Mouse (Mus musculus) midbrain, postnatal 0 days (tissue): ENCODE data around the gene Smug1. TPM values are rescaled to one million over a fixed set of nuclear protein-coding genes. Genes with fewer than 3 reads are reported as not detected.

Experiments
- ATAC-seq: fragments of 200-750 bp; cut with Nextera tagmentation; 2 replicates; pipeline ENCODE4 v1.8.0; 2017; ENCODE audit warnings: moderate number of reproducible peaks, mild to moderate bottlenecking, moderate TSS enrichment, moderate library complexity; ENCODE audit not compliant: low FRiP score
- DNase-seq: peaks from one replicate; pipeline ENCODE4 v3.0.0-alpha.2; 2015; ENCODE audit warnings: low spot score
- H3K27ac ChIP-seq: fragments of 300-500 bp; sonication (generic); 2 replicates; pipeline ENCODE4 v1.5.1; 2014; ENCODE audit warnings: low read depth, mild to moderate bottlenecking, low read length, mixed read lengths
- H3K27me3 ChIP-seq: fragments of 300-500 bp; sonication (generic); 2 replicates; pipeline ENCODE4 v1.6.1; 2014; ENCODE audit warnings: low read length, control low read depth, mixed read lengths; ENCODE audit not compliant: insufficient read depth
- H3K36me3 ChIP-seq: fragments of 300-500 bp; sonication (generic); 2 replicates; pipeline ENCODE4 v1.6.1; 2014; ENCODE audit warnings: low read length, control low read depth, mixed read lengths; ENCODE audit not compliant: insufficient read depth
- H3K4me1 ChIP-seq: fragments of 300-500 bp; sonication (generic); 2 replicates; pipeline ENCODE4 v1.6.1; 2014; ENCODE audit warnings: mild to moderate bottlenecking, control low read depth, antibody characterized with exemption, low read length, mixed read lengths; ENCODE audit not compliant: insufficient read depth
- H3K4me2 ChIP-seq: fragments of 300-500 bp; sonication (generic); 2 replicates; pipeline ENCODE4 v1.6.1; 2014; ENCODE audit warnings: low read depth, mild to moderate bottlenecking, low read length, mixed read lengths; ENCODE audit not compliant: poor library complexity, severe bottlenecking
- H3K4me3 ChIP-seq: fragments of 300-500 bp; sonication (generic); 2 replicates; pipeline ENCODE4 v1.5.1; 2014; ENCODE audit warnings: low read depth, mild to moderate bottlenecking, low read length, moderate library complexity
- H3K9ac ChIP-seq: fragments of 300-500 bp; sonication (generic); replicated peaks from 2 replicates; pipeline ENCODE4 v1.6.1; 2014; ENCODE audit warnings: mild to moderate bottlenecking, low read length, moderate library complexity, mixed read lengths; ENCODE audit not compliant: poor library complexity, severe bottlenecking
- H3K9me3 ChIP-seq: fragments of 300-500 bp; sonication (generic); 2 replicates; pipeline ENCODE4 v1.6.1; 2016; ENCODE audit warnings: low read length, control low read depth
- CTCF ChIP-seq: IDR thresholded peaks from 2 replicates; pipeline ENCODE4 v1.5.1; 2016; ENCODE audit warnings: antibody characterized with exemption, mild to moderate bottlenecking
- WGBS: fragments of 180-500 bp; shearing (Covaris S2); extraction: QIAGEN DNeasy Blood & Tissue Kit; methylation state at CpG from one replicate; pipeline ENCODE4 v1.1.7; 2014; 5-methylcytosine and 5-hydroxymethylcytosine counted together
- polyA plus RNA-seq: library from polyadenylated mRNA; unstranded; fragments of >200 nt; fragmentation: Nextera tagmentation; extraction: Ambion mirVana; gene quantifications from 2 replicates; pipeline ENCODE4 v1.2.1, GENCODE M21; 2015
- total RNA-seq: library from RNA; depleted of rRNA; stranded (reverse); fragments of >200 nt; gene quantifications from 2 replicates; pipeline ENCODE4 v1.2.3, GENCODE M21; 2014

The Smug1 gene
- total and polyA plus RNA-seq, 2 experiments from 2014 or later: 14.1 to 33.2 TPM

GRCm38 (mm10) chr15:103155366-103156321 is 11.2 kb downstream of the Smug1 start:
- Histone ChIP-seq H3K9me3 (no peaks in the 10 kb centered on the region), H3K36me3 (peaks cover 13% of the 10 kb centered on the region; the same call in 1 of the 2 replicates), H3K4me3 (no peak overlapping the region), H3K4me2 (no peak overlapping the region), H3K27ac (no peak overlapping the region), H3K9ac (no peak overlapping the region), H3K4me1 (peaks cover 3% of the 10 kb centered on the region; the same call in 1 of the 2 replicates), H3K27me3 (no peaks in the 10 kb centered on the region)
- DNase-seq (no peak), ATAC-seq (no peak)
- 27% methylated on average over 32 of the region's 32 CpGs for WGBS
- TF ChIP-seq CTCF: peak; percentile 15; the same call in 1 of the 2 replicates

DNA sequence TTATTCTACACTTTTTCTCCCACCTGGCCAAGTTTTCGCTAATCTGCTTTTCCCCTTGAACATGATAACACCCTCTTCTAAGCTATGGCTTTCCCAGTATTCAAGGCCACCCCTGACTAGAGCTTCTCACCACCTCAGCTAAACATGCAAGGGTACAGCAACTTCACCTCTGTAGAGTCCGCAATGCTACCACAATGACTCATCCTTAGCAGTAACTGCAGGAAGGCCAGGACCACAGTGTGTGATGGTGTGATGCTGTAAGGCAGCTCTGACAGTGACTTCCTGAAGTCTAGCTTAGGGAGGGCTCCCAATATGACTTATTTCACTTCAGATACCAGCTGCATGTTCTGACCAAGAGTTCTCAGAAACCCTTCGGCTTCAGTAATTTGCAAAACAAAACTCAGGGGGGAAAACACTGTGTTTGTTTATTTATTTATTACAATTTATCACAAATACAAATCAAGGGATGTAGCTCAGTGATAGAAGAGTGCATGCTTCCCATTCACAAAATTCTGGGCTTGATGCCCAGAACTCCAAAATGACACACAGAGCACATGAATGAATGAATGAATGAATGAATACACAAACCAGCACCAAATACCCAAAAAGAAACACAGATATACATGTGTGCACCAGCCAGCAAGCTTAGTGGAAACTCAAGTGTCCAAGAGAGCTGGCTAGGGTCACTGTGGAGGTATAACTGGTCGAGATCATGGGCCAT is 13.8 kb downstream of the Smug1 start:
- no peak for TF ChIP-seq CTCF
- Histone ChIP-seq H3K36me3 (peaks cover 13% of the 10 kb centered on the region; the same call in 1 of the 2 replicates), H3K27me3 (0 out of 2 replicates have a peak, but pooled peaks cover 3% of the 10 kb centered on the region), H3K9me3 (no peaks in the 10 kb centered on the region), H3K9ac (no peak overlapping the region), H3K27ac (no peak overlapping the region), H3K4me2 (no peak overlapping the region), H3K4me1 (peaks cover 3% of the 10 kb centered on the region; the same call in 1 of the 2 replicates), H3K4me3 (no peak overlapping the region)
- WGBS: 87% methylated on average over 4 of the region's 4 CpGs
- ATAC-seq: no peak
- DNase-seq: no peak

DNA sequence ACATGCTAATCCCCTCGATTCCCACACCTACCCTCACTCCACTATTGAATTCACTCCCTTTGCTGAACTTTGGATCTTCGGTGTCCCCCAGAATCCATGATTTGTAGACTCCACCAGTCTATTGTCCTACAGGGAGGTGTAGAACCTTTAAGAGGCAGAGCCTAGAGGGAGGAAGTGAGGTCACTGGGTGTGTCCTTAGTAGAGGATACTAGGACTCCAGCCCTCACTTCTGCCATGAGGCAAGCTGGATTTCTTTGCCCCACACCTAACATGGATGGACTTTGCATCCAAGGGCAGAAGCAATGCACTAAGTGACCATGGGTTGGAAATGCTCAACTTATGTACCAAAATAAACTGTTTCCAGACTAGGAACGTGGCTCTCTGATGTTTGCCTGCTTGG is 14.5 kb downstream of the Smug1 start:
- H3K36me3 ChIP-seq: peaks cover 13% of the 10 kb centered on the region; the same call in 1 of the 2 replicates
- H3K9ac ChIP-seq: no peak overlapping the region
- H3K4me3 ChIP-seq: no peak overlapping the region
- H3K27me3 ChIP-seq: 0 out of 2 replicates have a peak, but pooled peaks cover 3% of the 10 kb centered on the region
- no peak overlapping the region for H3K4me2 ChIP-seq
- WGBS: 90% methylated on average over 3 of the region's 3 CpGs
- DNase-seq: no peak
- no peak for TF ChIP-seq CTCF
- peaks cover 3% of the 10 kb centered on the region; the same call in 1 of the 2 replicates for H3K4me1 ChIP-seq
- no peak for ATAC-seq
- no peaks in the 10 kb centered on the region for H3K9me3 ChIP-seq
- H3K27ac ChIP-seq: no peak overlapping the region

DNA sequence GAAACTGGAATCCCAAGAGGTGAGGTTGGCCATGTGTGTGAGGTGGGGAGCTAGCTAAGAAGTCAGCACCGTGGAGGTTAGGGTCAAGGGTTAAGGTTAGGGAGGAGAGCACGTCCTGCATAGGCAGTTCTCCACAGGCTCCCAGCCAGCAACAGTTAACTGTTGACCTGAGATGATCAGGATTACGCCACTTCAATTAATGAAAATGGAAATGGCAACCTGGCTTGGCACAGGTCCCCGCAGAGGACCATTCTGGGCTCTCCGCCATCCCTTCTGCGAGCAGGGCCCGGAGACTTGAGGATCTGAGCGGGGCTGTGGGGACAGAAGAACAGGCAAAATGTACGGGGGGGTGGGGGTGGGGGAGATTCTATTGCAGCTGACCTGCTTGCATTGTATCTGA is 19.1 kb downstream of the Smug1 start:
- Histone ChIP-seq H3K4me2 (no peak overlapping the region), H3K36me3 (no peaks in the 10 kb centered on the region), H3K27me3 (peaks cover 8% of the 10 kb centered on the region; the same call in 1 of the 2 replicates), H3K4me3 (no peak overlapping the region), H3K4me1 (0 out of 2 replicates have a peak, but pooled peaks cover 4% of the 10 kb centered on the region), H3K9me3 (no peaks in the 10 kb centered on the region), H3K27ac (no peak overlapping the region), H3K9ac (no peak overlapping the region)
- WGBS: 54% methylated on average over 9 of the region's 9 CpGs
- no peak for TF ChIP-seq CTCF
- DNase-seq (peak; percentile 58), ATAC-seq (no peak)

GRCm38 (mm10) chr15:103147422-103147690 is 19.5 kb downstream of the Smug1 start:
- Histone ChIP-seq H3K9ac (peak overlapping the region; percentile 54; the same call in 1 of the 2 replicates), H3K27ac (0 out of 2 replicates have a peak overlapping the region, but pooled peaks have one; percentile 32), H3K4me2 (peak overlapping the region; percentile 81), H3K9me3 (no peaks in the 10 kb centered on the region), H3K27me3 (peaks cover 8% of the 10 kb centered on the region; the same call in 1 of the 2 replicates), H3K36me3 (no peaks in the 10 kb centered on the region), H3K4me3 (peak overlapping the region; percentile 43), H3K4me1 (0 out of 2 replicates have a peak, but pooled peaks cover 4% of the 10 kb centered on the region)
- DNase-seq: no peak
- WGBS: 10% methylated on average over 3 of the region's 3 CpGs
- peak; percentile 54; the same call in 1 of the 2 replicates for ATAC-seq
- TF ChIP-seq CTCF: no peak
